In the genomic region with DNA sequence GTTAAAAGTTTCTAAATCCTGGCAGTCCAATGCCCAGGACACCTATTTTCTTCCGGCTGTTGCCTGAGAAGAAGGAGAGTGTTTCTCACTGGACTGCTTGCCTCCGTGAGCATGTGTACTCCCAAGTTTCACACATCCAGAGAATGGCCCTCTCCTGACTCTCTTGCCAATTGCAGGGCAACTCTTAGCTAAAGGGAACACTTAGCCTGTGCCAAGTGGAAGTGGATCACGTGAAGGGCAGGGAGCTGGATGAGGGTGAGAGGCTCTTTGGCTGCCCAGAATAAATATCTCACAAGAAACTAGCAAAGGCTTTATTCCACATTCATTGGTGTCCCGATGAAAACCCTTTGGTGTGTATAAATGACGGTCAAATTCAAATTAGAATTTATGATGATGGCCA, we compare ENCODE assay signal across 13 mouse cellular contexts.
"Had no signal": no experiment of that assay in that cellular context is flagged by ENCODE, and none has a peak within 500 bp of the region (broad histone marks: within the 10 kb centered on the region; RNA-seq: fewer than 3 reads in every experiment).

No protein-coding gene starts in this region.

- H3K27me3 ChIP-seq: limb, embryonic 15.5 days; liver, embryonic 12.5 days; midbrain, embryonic 15.5 days; neural tube, embryonic 12.5 days; stomach, embryonic 15.5 days had no signal

- DNase-seq: kidney, adult 8-10 months; spleen, adult 18-20 months; thymus, adult 2 months; thymus, postnatal 25 days had no signal

- H3K4me1 ChIP-seq: liver, embryonic 12.5 days; megakaryocyte, embryonic 14.5 days; neural tube, embryonic 12.5 days; stomach, embryonic 15.5 days had no signal

- H3K4me2 ChIP-seq: limb, embryonic 15.5 days; liver, embryonic 12.5 days; midbrain, embryonic 11.5 days; midbrain, embryonic 15.5 days; neural tube, embryonic 12.5 days; stomach, embryonic 15.5 days had no signal

- H3K27ac ChIP-seq: kidney, postnatal 0 days; layer of hippocampus, adult 2 months; limb, embryonic 15.5 days; liver, embryonic 12.5 days; midbrain, embryonic 15.5 days; neural tube, embryonic 12.5 days; stomach, embryonic 15.5 days had no signal

- H3K36me3 ChIP-seq: limb, embryonic 15.5 days; liver, embryonic 12.5 days; midbrain, embryonic 15.5 days; neural tube, embryonic 12.5 days; stomach, embryonic 15.5 days had no signal

- ATAC-seq: liver, embryonic 12.5 days; midbrain, embryonic 15.5 days had no signal

- H3K4me3 ChIP-seq: layer of hippocampus, adult 2 months; limb, embryonic 15.5 days; liver, embryonic 12.5 days; megakaryocyte, embryonic 14.5 days; midbrain, embryonic 15.5 days; neural tube, embryonic 12.5 days; stomach, embryonic 15.5 days had no signal

- H3K9ac ChIP-seq: limb, embryonic 15.5 days; liver, embryonic 12.5 days; midbrain, embryonic 15.5 days; neural tube, embryonic 12.5 days; stomach, embryonic 15.5 days had no signal

- H3K9me3 ChIP-seq: limb, embryonic 15.5 days; liver, embryonic 12.5 days; megakaryocyte, embryonic 14.5 days; midbrain, embryonic 15.5 days; neural tube, embryonic 12.5 days; stomach, embryonic 15.5 days had no signal
